Mouse (Mus musculus): ENCODE data around the gene Senp5. TPM values are rescaled to one million over a fixed set of nuclear protein-coding genes. Genes with fewer than 3 reads are reported as not detected.
A peak's percentile ranks its signal among the peaks of the same experiment; 100 is the strongest.

Gene Senp5
- polyA plus RNA-seq, 1 experiment from 2014 or later, result 12.4 TPM

DNA sequence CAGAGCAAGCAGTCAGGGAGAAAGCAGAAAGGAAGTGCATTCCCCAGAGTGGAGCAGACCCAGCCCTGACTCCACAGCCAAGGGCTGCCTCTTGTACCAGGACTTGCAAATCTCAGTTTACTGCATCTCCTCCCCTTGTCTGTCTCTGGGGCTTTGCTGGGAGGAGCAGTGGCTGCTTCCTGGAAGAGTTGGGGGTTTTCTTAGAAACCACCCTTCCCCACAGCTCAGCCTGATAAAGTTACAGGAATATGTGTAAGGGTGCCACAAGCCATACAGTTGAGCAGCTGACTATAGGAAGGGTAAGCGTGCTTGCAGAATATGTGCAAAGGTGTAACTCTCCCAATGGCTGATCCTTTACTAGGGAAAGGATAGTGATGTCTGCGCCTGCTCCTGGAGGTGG lies 62.5 kb downstream of the Senp5 start:
- no peak for DNase-seq (ENCODE audit: low spot score)

DNA sequence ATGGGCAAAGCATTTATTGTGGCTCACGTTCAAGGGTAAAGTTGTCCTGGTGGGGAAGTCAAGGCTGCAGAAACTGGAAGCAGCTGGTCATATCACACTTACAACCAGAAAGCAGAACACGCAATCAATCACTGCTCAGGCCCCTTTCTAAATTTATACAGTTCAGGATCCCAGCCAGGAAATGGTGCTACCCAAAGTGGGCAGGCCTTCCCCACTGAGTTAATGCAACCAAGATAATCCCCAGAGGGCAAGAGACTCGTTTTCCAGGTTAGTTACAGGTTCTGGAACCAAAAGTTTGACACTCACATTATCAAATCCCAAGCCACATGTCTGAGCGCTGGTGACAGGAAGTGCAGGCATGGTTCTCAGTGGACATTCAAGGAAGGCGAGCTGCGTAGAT lies 64.2 kb downstream of the Senp5 start:
- no peak for DNase-seq (ENCODE audit: low spot score)

DNA sequence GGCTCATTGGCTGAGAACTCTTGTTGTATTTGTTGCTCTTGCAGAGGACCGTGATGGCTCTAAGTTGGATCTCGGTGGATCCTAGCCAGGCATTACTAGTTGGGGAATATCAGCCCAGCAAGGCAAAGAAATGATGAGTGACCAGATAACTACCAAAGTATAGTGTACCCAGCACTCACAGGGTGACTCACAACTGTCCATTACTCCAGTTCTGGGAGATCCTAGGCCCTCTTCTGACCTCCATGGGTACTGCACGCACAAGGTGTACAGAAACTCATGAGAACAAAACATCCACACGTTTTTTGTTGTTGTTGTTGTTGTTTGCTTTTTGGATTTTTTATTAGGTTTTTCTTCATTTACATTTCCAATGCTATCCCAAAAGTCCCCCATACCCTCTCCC lies 66.5 kb downstream of the Senp5 start:
- DNase-seq (ENCODE audit: low spot score), result no peak

DNA sequence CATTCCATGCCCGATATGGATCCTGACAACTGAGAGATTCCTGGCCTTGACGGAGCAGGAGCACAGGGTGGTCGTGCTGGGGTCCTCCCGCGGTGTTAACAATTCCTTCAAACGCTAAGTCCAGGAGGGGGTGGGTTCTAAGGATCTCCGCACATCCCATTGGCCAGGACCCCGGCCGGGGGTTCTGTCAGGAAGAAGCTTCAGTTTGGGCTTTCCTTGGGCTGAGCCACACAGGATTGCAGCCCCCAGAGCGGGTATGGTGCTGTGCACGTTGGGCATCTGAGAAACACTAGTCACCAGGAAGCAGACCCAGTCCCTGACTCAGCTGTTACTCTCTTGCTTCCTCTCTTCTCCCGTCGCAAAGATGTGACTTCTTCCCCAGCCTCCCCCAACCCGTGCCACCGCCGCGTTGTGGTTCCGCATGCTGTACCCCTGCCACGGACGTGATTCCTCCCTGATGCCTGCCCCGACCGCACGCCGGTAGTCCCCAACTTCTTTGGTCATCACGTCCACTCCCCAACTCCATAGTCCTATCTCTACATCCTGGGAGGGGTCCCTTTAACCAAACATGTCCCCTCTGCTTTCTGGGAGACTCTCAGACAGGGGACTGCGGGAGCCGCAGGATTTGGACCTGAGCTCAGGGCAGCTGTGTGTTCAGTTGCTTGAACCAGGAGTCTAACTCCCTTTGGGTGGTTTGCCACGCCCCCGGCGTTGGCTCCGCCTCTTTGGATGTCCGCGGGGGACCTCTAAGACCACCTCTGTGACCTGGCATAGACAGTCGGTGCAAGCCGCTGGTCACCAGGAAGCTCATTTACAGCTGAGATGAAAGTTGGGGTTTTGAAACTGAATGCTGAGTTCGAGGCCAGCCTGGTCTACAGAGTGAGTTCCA lies 67.8 kb downstream of the Senp5 start:
- DNase-seq (ENCODE audit: low spot score), result peak; percentile 20

DNA sequence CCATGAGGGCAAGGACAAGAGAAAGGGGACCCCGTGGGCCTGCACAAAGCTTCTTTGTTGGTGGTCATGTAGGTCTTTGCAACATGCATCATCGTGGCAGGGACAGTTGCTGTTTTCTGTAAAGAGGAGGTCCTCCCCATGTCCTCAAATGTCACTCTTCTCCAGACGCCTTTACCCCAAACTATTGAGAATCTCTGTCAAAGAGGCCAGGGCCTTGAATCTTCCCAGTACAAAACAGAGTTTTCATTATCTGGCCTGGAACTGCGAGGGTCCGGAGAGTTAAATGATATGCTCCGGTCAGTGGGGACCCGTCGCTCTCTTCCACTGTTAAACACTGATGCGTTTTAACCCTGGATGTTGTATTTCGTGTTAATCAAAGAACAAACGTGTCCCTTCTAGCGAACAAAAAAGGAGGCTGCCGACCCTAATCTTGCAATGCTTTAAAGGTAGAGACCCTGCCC lies 68.5 kb downstream of the Senp5 start:
- no peak for DNase-seq (ENCODE audit: low spot score)

DNA sequence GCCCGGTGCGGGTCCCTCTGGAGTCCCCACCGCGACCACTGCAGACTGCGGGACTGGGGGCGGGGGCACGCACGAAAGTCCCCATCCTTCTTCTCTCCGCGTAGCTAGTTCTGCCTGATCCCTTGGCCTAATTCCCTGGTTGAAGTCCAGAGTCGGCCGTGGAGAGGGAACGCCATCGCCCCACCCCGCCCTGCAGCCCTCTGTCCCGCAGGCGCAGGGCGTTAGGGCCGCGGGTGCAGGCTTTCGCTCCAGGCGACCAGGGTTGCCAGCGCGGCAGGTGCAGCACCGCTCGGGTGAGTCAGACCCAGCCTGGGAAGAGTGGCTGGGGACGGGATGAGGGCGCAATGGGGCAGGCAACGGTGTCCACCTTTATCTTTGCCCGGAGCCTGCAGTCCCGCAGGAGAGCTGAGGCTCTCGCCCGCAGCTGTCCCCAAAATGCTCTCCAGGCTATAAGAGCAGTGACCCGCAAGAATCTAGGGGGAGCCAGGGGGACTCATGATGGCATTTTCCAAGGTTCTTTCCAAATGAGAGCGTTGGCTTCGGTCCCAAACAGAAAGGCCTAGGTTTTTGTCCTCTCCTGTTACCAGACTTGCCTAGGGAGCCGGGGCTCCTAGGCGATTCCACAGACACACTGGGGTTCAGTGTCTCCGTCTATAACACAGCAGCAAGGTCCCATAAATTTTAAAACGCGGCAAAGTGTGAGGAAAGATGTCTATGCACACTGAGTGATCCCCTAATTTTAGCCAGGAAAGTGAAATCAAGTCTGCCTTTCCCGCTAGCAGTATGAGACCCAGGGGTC lies 69.1 kb downstream of the Senp5 start, which contains the start of gene Pigz:
Gene Pigz, plus strand, starts transcription at position 101 of the 799 bp plus-strand sequence.
- DNase-seq (ENCODE audit: low spot score), result no peak

DNA sequence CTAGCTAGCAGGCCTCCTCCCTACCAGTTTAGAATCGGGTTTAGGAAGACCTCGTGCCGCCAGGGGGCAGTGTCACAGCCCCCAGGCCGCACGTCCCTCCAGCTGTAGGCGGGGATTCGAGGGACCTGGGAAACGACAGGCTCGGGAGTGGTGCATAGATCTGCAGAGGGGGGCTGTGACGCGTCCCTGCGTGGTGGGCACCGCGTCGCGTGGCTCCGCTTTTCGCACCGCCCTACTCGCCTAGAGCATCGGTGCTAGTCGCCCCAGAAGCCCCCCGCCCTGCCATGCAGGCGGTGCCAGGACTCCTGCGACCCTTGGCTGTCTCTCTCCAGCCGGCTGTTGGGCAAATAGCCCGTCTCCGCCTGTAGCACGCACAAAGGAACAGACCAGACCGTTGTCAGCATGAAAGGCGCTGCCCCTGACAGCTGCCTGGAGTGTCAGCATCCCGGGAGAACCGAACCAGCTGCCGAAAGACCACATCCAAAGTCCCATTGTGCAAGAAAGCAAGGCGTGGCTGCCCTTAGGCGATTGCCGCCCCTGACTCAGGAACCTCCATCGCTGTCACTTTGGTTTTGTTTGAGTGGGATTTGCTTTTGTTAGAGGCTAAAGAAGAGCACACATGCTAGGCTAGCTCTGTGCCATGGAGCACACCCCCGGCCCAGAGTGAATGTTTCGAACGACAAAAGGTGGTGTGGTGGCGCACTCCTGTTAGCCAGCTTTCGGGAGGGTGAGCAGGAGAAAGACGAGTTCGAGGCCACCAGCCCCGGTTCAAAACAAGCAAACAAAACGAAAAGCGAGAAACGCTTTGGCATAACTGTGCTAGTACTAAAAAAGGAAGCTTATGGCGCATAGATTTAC lies 70.0 kb downstream of the Senp5 start:
- peak; percentile 94 for DNase-seq (ENCODE audit: low spot score)

DNA sequence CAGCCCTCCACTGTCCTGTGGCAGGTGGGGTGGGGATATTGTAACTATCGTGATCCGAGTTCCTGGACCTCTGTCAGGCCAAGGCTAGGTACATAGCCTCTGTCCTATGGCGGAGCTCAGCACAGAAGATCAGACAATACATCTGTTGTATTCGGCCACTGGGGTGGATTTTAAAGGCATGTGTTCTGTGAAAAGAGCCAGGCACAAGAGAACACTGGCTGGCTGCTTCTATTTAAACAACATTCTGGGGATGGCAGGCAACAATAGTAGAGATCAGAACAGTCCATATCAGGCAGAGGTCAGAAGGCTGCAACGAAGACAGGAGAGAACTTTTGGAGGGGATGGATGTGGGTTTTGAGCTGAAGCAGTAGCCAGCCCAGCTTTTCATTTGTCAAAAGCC lies 70.8 kb downstream of the Senp5 start:
- no peak for DNase-seq (ENCODE audit: low spot score)

DNA sequence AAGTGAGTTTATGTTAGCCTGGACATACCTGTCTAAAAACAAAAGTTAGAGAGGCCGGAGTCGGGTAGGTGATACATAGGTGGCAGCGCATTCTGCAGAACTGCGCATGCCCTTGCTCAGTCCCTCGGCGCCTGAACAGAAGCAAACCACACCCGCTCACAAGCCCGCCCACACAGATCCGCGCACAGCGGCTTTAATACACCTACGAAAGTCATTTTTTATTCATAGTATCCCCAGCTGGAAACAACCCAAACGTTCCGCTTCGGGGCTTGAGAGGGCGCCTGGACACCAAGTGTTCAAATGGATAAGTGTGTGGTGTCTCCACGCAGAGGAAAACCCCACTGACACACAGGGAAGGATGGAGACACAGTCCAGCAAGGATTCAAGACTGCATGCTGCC lies 71.8 kb downstream of the Senp5 start:
- no peak for DNase-seq (ENCODE audit: low spot score)

DNA sequence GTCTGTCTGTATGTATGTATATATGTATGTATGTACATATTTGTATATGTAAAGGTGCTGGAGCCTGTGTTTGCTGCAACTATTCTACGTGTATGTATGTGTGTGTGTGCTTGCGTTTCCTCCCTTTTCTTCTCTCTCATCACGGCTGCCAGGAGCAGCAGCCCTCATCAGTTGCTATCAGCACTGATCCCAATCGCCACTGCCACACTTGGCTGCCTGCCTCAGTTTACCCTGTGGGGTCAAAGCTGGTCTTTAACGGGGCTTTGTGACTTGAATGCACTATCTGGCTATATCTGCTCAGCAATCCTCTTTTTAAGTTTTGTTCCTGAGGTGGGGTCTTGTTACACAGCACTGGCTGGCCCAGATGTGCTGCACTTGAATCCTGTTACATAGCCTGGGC lies 75.7 kb downstream of the Senp5 start:
- no peak for DNase-seq (ENCODE audit: low spot score)

DNA sequence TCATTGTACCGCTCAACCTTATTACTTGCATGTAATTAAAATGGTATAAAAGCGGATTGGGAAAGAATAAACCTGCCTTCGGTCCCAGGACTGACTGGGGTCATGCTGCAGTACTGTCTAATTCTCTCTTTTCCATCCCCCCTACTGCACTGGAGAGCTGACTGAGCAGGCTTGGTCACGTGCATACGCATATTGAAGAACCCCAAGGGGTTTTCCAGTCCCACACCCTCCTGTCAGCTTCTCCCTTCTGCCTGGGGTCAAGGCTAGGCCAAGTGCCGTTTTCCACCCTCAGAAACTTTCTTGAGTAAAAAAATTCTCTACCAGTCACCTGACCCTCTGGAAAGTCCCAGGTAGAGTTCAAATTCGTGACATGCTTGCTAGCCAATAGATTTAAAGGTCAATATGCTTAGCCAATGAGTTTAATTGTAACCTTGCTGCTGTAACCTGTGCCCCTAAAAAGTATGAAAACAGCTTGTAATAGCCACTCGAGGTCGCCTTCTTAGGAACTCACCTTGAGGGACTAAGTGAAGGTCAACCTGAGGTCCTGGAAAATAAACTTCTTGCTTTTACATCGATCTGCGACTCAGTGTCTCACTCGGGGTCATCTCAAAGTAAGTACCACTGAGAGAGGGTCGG lies 76.4 kb downstream of the Senp5 start:
- no peak for DNase-seq (ENCODE audit: low spot score)

DNA sequence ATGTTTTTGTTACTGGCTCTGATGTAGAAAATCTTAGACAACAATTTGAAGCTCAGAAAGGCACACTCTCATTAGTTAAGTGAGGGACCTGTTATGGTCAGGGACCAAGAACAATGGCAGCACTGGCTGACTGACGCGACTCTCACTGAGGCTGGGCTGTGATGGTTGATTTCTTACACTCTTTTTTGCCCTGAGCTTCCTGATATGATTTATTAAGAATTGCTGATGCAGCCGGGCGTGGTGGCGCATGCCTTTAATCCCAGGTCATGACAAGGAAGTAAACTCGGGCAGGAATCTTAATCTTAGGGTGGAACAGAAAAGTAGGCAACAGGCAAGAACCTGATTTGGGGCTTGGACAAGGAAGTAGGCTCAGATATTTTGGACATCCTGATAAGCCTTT lies 77.0 kb downstream of the Senp5 start:
- no peak for DNase-seq (ENCODE audit: low spot score)

DNA sequence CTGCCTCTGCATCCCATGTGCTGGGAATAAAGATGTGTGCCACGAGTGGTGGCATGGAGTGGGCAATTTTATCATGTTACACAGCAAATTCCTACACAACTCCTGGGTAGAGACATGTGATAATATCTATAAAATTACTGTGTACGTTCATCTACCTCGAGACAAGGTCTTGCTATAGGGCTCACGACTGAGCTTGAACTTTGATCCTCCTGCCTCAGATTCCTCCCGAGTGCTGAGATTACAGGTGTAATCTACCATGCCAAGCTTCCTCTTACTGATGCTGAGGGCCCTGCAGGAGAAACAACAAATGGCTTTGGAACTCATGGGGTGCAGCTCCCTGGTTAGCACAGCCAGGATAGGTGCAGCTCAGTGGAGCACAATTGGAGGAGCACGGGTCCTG lies 78.7 kb downstream of the Senp5 start:
- DNase-seq (ENCODE audit: low spot score), result no peak

DNA sequence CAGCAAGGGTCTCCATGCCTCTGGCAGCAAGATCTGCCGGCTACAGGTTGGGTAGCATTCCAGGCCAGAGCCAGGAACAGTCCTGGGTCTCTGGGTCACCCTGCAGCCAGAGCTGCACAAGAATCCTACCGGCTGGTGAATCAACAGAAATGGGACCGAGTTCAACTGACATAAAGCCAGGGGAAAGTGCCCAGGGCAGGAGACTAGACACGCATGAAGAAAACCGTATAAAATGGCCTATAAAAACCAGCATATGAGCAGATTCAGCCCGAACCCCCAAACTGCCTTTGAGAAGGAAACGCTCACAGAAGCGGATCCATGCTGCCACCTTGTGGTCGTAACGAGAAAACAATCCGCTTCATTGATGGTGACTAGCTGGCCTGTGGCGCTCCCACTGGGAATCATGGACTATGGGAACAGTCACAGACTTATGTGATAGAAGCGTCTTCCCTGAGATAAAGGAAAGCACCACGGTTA lies 84.8 kb downstream of the Senp5 start:
- peak; percentile 73 for DNase-seq (ENCODE audit: low spot score)

DNA sequence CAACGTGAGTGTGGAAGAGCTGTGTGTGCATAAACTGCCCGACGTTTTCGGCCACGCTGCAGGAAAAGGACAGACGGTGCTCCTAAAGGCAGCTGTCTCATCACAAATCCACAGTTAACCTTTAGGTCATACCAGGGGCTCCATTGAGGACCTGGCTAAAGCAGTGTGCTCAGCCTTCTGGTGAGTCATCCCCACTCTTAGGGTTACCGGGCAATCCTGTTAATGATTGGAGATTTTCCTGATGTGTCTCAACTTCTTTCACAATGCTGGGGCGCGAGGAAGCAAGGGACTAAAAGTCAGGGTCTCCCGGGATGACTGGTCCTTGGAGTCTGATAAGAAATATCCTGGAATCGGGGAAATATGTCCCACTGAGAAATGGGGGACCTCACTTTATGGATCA lies 85.3 kb downstream of the Senp5 start:
- DNase-seq (ENCODE audit: low spot score), result no peak

DNA sequence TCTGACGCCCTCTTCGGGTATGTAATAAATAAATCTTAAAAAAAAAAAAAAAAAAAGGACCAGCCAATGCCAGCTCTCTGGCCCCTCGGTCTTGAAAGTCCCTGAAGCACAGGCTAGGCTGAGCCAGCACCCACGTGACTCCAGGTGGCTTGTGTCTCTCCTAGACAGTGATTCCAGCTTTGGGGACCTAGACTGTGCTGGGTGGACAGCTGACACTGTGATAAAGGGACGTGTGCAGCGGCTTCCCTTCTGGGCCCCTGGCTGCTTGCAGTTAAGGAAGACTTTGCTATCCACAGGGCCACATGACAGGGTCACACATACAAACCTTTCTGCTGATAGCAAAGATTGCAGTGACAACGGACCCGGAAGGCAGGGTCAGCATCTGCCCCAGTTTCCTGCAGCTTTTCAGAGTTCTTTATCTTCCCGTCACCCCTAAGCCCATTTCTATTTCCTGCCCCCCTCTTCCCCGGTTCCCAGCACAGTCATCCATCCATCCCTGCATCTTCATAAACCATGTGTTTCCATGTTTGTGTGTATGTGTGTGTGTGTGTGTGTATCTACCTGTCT lies 92.7 kb downstream of the Senp5 start:
- no peak for DNase-seq (ENCODE audit: low spot score)

Measured in thymus, postnatal 0 days (tissue).